Mouse (Mus musculus) heart, postnatal 0 days (tissue): ENCODE results near the gene Slx4ip.

ENCODE experiments used
- CTCF ChIP-seq: IDR thresholded peaks from 2 replicates; pipeline ENCODE4 v1.5.1; 2016; ENCODE audit warnings: antibody characterized with exemption, control low read depth, low read depth
- EP300 ChIP-seq: IDR thresholded peaks from 2 replicates; pipeline ENCODE4 v1.6.1; 2016; ENCODE audit warnings: antibody characterized with exemption, low read depth

DNA sequence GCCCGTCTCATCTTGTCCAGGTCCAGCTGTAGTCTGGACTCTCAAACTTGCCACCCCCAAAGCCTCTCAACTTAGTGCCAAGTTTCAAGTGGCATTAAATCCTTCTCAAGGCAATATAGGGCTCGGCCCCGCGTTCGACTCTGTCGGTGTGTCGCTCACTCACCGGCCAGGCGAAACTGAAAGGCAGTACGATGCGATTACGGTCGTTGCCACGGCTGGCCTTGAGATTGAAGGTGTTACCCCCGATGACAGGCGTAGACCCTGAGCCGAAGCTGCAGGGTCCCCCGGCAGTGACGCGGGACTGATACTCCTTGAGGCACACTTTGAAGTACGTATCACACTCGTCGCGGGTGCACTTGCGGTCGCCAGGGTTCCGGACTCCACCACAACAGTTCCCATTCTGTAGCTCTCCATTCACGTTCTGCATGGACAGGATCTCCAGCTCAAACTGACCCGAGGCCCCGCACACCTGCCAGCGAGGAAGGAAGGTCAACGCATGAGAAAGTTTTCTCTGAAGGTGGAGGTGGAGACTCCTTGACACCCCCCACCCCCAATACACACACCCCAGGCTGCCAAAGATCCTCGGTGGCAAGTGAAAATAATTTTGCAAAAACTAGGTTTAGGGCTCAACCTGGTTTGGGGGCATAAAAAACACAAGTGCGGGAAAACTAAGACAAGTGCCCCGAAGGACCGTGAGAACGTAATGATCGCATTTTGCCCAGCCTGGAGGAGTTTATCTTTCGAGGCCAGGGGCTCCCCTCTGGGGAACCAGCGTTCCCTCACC, 224.4 kb downstream of the Slx4ip start:
- TF ChIP-seq CTCF (no peak), EP300 (no peak)
